Mouse (Mus musculus) neural tube, embryonic 10.5 days (tissue): ENCODE measurements around the gene Rtl3.

Experiments used
- DNase-seq: peaks from one replicate; pipeline ENCODE4 v3.0.0-alpha.2; 2017; ENCODE audit warnings: low spot score; ENCODE audit errors: extremely low spot score

Rtl3 gene

GRCm38 (mm10) chrX:106840409-106840808, at the start of gene Rtl3:
Gene Rtl3, minus strand, starts transcription at chrX:106840644.
- no peak for DNase-seq

DNA sequence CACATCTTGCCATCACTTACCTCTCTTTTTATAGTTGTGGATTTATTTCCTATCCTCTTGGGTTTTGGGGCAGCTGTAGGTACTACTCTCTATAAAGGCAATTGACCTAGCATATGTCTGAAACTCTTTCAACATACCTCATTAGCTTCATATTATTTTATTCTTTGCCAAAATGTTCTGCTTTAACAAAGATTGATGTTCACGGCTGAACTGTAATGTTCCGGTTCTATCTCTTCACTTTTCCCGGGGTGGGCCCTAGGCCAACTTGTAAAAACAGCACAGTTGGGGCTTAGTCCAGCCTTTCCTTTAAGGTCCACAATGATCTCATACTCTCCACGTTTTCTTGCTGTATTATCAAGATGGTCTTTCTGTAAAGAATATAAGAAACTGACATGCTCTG, 31.9 kb upstream of the Rtl3 start:
- DNase-seq = no peak

DNA sequence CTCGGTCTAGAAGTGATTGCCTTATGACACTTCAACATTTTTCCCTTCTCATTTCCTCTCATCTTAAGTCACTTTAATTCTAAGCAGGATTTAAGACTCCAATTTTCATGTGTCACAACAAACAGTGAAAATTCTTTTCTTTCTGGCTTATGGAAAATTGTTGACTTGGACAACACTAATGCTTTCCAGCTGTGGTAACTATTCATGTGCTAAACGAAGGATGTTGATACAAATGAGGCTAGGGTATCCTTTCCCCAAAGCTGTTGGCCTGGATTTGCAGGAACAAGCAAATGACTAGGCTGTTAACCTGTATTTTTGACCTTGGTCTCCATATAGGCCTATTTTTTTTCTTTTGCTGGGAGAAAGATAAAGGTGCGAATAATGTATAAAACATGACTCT, 31.4 kb upstream of the Rtl3 start:
- no peak for DNase-seq

DNA sequence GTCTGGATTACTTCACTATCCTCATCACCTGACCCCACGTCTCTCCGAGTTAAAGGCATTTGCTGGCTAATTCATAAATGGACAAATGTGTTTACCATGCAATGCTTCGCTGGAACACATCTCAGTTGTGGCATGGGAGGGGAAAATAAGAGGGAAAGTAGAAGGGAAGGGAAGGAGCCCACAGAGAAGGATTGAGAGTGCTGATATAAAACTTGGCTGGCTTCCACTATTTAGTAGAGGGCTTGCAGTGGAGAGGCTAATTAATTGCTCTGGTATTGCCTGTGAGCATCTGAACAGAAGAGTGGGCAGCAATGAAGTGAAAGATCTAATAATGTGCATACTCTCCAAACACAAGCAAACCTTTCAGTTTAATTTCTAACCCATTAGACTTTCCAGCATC, 31.0 kb upstream of the Rtl3 start:
- no peak for DNase-seq

GRCm38 (mm10) chrX:106853523-106854300, 13.3 kb upstream of the Rtl3 start:
- no peak for DNase-seq

- DNase-seq = no peak
These were observed 853 bp downstream of the Rtl3 start for GRCm38 (mm10) chrX:106839591-106839990.

DNA sequence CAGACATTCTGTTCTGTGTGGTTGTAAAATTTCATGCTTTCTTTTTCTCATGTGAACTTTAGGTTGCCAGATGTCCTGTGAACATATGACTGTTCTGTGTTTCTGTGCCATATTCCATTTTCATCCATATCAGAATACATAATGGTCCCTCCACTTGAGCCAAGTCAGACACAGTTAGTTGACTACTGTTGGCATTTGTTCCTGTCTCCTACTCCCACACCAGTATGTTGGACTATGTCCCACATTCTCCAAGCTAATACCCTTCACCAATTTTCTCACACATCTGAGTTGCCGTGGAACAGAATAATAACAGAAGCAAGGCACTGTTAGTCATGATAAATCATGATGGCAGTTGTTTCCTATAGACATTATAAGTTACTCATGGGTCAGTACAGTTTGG, 9.9 kb downstream of the Rtl3 start:
- no peak for DNase-seq

- DNase-seq = no peak
These were observed 30.8 kb downstream of the Rtl3 start for GRCm38 (mm10) chrX:106809560-106810226.

- DNase-seq = no peak
These were observed 36.1 kb downstream of the Rtl3 start for GRCm38 (mm10) chrX:106804387-106804786.

- DNase-seq = peak; percentile 11
These were observed 45.8 kb downstream of the Rtl3 start for GRCm38 (mm10) chrX:106794686-106795085.
